Mouse (Mus musculus) E14TG2a.4 (cell line): ENCODE measurements around the gene Cfap20.

Experiments used
- H3K27me3 ChIP-seq: 2 replicates; pipeline ENCODE4 v1.6.1; 2014; ENCODE audit warnings: low read length, control low read depth; ENCODE audit not compliant: insufficient read depth
- H3K36me3 ChIP-seq: 2 replicates; pipeline ENCODE4 v1.6.1; 2014; ENCODE audit warnings: low read length, control low read depth; ENCODE audit not compliant: insufficient read depth
- H3K4me1 ChIP-seq: replicated peaks from 2 replicates; pipeline ENCODE4 v1.6.1; 2014; ENCODE audit warnings: low read depth, low read length, control low read depth
- H3K4me3 ChIP-seq: replicated peaks from 2 replicates; pipeline ENCODE4 v1.5.1; 2014; ENCODE audit warnings: mild to moderate bottlenecking, low read length
- H3K9me3 ChIP-seq: 2 replicates; pipeline ENCODE4 v1.6.1; 2014; ENCODE audit warnings: low read length, control low read depth
- CTCF ChIP-seq: conservative IDR thresholded peaks from 2 replicates; pipeline ENCODE4 v1.5.1; 2014; ENCODE audit warnings: low read length
- NANOG ChIP-seq: IDR thresholded peaks from 2 replicates; pipeline ENCODE4 v1.6.1; 2014; ENCODE audit warnings: borderline replicate concordance, low read length, mixed read lengths
- POU5F1 ChIP-seq: IDR thresholded peaks from 2 replicates; pipeline ENCODE4 v1.6.1; 2014; ENCODE audit warnings: low read length, borderline replicate concordance

The Cfap20 gene

GRCm38 (mm10) chr8:95440168-95440709, 5.6 kb upstream of the Cfap20 start:
- H3K4me3 ChIP-seq = no peak overlapping the region
- H3K36me3 ChIP-seq = no peaks in the 10 kb centered on the region
- H3K27me3 ChIP-seq = no peaks in the 10 kb centered on the region
- H3K9me3 ChIP-seq = peaks cover 34% of the 10 kb centered on the region
- peaks cover 14% of the 10 kb centered on the region; the same call in 1 of the 2 replicates for H3K4me1 ChIP-seq
- TF ChIP-seq CTCF (no peak), NANOG (no peak), POU5F1 (no peak)

GRCm38 (mm10) chr8:95439421-95439820, 4.8 kb upstream of the Cfap20 start:
- no peak overlapping the region for H3K4me3 ChIP-seq
- H3K9me3 ChIP-seq = peaks cover 34% of the 10 kb centered on the region
- H3K36me3 ChIP-seq = no peaks in the 10 kb centered on the region
- TF ChIP-seq CTCF (no peak), POU5F1 (no peak), NANOG (no peak)
- peaks cover 17% of the 10 kb centered on the region; the same call in 1 of the 2 replicates for H3K4me1 ChIP-seq
- H3K27me3 ChIP-seq = no peaks in the 10 kb centered on the region

GRCm38 (mm10) chr8:95437341-95437992, 2.8 kb upstream of the Cfap20 start:
- Histone ChIP-seq H3K4me1 (peaks cover 33% of the 10 kb centered on the region), H3K36me3 (peaks cover 11% of the 10 kb centered on the region), H3K9me3 (peaks cover 23% of the 10 kb centered on the region), H3K4me3 (no peak overlapping the region), H3K27me3 (no peaks in the 10 kb centered on the region)
- no peak for TF ChIP-seq NANOG

- peaks cover 42% of the 10 kb centered on the region for H3K4me1 ChIP-seq
- no peak overlapping the region for H3K4me3 ChIP-seq
- TF ChIP-seq CTCF = peak; percentile 27; the same call in 1 of the 2 replicates
- TF ChIP-seq POU5F1 = no peak
- H3K9me3 ChIP-seq = peaks cover 8% of the 10 kb centered on the region
- peaks cover 20% of the 10 kb centered on the region for H3K36me3 ChIP-seq
- no peaks in the 10 kb centered on the region for H3K27me3 ChIP-seq
Observed at GRCm38 (mm10) chr8:95435930-95436329, 1.3 kb upstream of the Cfap20 start.

- Histone ChIP-seq H3K4me3 (no peak overlapping the region; the same call in 1 of the 2 replicates), H3K36me3 (peaks cover 20% of the 10 kb centered on the region), H3K9me3 (peaks cover 3% of the 10 kb centered on the region; the same call in 1 of the 2 replicates), H3K4me1 (peaks cover 42% of the 10 kb centered on the region), H3K27me3 (no peaks in the 10 kb centered on the region)
- TF ChIP-seq CTCF (no peak), POU5F1 (no peak), NANOG (no peak)
Observed at GRCm38 (mm10) chr8:95435471-95435870, 802 bp upstream of the Cfap20 start.

GRCm38 (mm10) chr8:95434233-95434632, 436 bp downstream of the Cfap20 start:
- peak overlapping the region; percentile 98 for H3K4me3 ChIP-seq
- peaks cover 23% of the 10 kb centered on the region for H3K36me3 ChIP-seq
- TF ChIP-seq CTCF = no peak
- no peak for TF ChIP-seq POU5F1
- no peak for TF ChIP-seq NANOG
- H3K27me3 ChIP-seq = no peaks in the 10 kb centered on the region
- H3K4me1 ChIP-seq = peaks cover 49% of the 10 kb centered on the region
- no peaks in the 10 kb centered on the region for H3K9me3 ChIP-seq

GRCm38 (mm10) chr8:95433124-95433523, 1.5 kb downstream of the Cfap20 start:
- H3K4me3 ChIP-seq = peak overlapping the region; percentile 98
- peaks cover 25% of the 10 kb centered on the region for H3K36me3 ChIP-seq
- no peaks in the 10 kb centered on the region for H3K27me3 ChIP-seq
- no peak for TF ChIP-seq NANOG
- TF ChIP-seq CTCF = no peak
- TF ChIP-seq POU5F1 = no peak
- peaks cover 58% of the 10 kb centered on the region for H3K4me1 ChIP-seq
- no peaks in the 10 kb centered on the region for H3K9me3 ChIP-seq

GRCm38 (mm10) chr8:95432471-95432870, 2.2 kb downstream of the Cfap20 start:
- Histone ChIP-seq H3K9me3 (no peaks in the 10 kb centered on the region), H3K4me1 (peaks cover 60% of the 10 kb centered on the region), H3K36me3 (peaks cover 25% of the 10 kb centered on the region), H3K4me3 (no peak overlapping the region), H3K27me3 (no peaks in the 10 kb centered on the region)
- TF ChIP-seq CTCF = no peak

- Histone ChIP-seq H3K27me3 (no peaks in the 10 kb centered on the region), H3K9me3 (no peaks in the 10 kb centered on the region), H3K4me3 (no peak overlapping the region), H3K36me3 (peaks cover 32% of the 10 kb centered on the region), H3K4me1 (peaks cover 62% of the 10 kb centered on the region)
- TF ChIP-seq NANOG (no peak), POU5F1 (no peak)
Observed at GRCm38 (mm10) chr8:95429945-95430344, 4.7 kb downstream of the Cfap20 start.
